Mouse (Mus musculus): ENCODE results near the gene Gm20908. TPM values are rescaled to one million over a fixed set of nuclear protein-coding genes. Genes with fewer than 3 reads are reported as not detected.
"Not testable (repeated sequence)": the region's sequence is repeated elsewhere in the genome, so short reads cannot be mapped to it uniquely, and the experiment has no call there.

Gene Gm20908
- total RNA-seq (2012; rRNA removed): not detected in 2 replicates
- not detected in 2 replicates for total RNA-seq (2014; rRNA removed)
- polyA plus RNA-seq (2012; ENCODE audit: insufficient read length, low read depth): not detected in 2 replicates

- H3K9me3 ChIP-seq (replicated peaks; ENCODE audit: low read length); H3K9ac ChIP-seq (ENCODE audit: insufficient read depth, low read depth); H3K36me3 ChIP-seq (replicated peaks in 1 of 2; ENCODE audit: control insufficient read depth in 1 of 2, insufficient read depth in 1 of 2, low read length in 1 of 2); dilution Hi-C loops (cut with MboI; ENCODE audit: extremely low pct_ligation_motif_present, extremely low pct_unique_long_range_greater_than_20kb, low sequenced_read_pairs); H3K4me1 ChIP-seq (ENCODE audit: control insufficient read depth in 1 of 2, insufficient read depth in 2 of 2); H3K27ac ChIP-seq (ENCODE audit: insufficient read depth, low read depth); H3K79me2 ChIP-seq (replicated peaks; ENCODE audit: control insufficient read depth, extremely low read depth, insufficient read depth, poor library complexity, severe bottlenecking); H3K27me3 ChIP-seq (replicated peaks); H3K4me3 ChIP-seq (replicated peaks in 1 of 3; ENCODE audit: low read depth in 2 of 3, low read length in 2 of 3, poor library complexity in 1 of 3); in situ Hi-C loops (cut with MboI; ENCODE audit: low pct_ligation_motif_present, low pct_unique_long_range_greater_than_20kb, low sequenced_read_pairs); DNase-seq (ENCODE audit: extremely low read depth); H3K4me2 ChIP-seq (ENCODE audit: insufficient read depth, low read depth, poor library complexity, severe bottlenecking): not testable (repeated sequence)
Measured at GRCm38 (mm10) chrY:64472966-64473365, at the start of gene Gm20908. Gm20908 (plus strand) TSS chrY:64473266.
